Mouse (Mus musculus) cerebral cortex, adult 2 months (tissue): ENCODE measurements around the gene Nckap5.

Experiments used
- WGBS: fragments of 180-500 bp; shearing (Covaris S2); methylation state at CpG from one replicate; pipeline ENCODE4 v1.1.7; 2018; 5-methylcytosine and 5-hydroxymethylcytosine counted together

Gene Nckap5

GRCm38 (mm10) chr1:126155816-126156215 lies 674.8 kb downstream of the Nckap5 start:
- WGBS: 82% methylated on average over 5 of the region's 5 CpGs

- WGBS: 50% methylated on average over 6 of the region's 6 CpGs
Observed at GRCm38 (mm10) chr1:126153516-126154234, 676.9 kb downstream of the Nckap5 start.

GRCm38 (mm10) chr1:126152217-126152616 lies 678.4 kb downstream of the Nckap5 start:
- WGBS: 81% methylated on average over 6 of the region's 6 CpGs

- WGBS: 68% methylated on average over 3 of the region's 3 CpGs
Observed at GRCm38 (mm10) chr1:126135717-126136116, 694.9 kb downstream of the Nckap5 start.

GRCm38 (mm10) chr1:126132316-126132715 lies 698.3 kb downstream of the Nckap5 start:
- WGBS: 65% methylated on average over 2 of the region's 2 CpGs

- 51% methylated on average over 1 of the region's 1 CpGs for WGBS
Observed at GRCm38 (mm10) chr1:126129129-126129528, 701.5 kb downstream of the Nckap5 start.

GRCm38 (mm10) chr1:126123111-126123510 lies 707.5 kb downstream of the Nckap5 start:
- WGBS: 66% methylated on average over 5 of the region's 5 CpGs

GRCm38 (mm10) chr1:126120506-126120905 lies 710.1 kb downstream of the Nckap5 start:
- 59% methylated on average over 8 of the region's 8 CpGs for WGBS

GRCm38 (mm10) chr1:126116034-126116433 lies 714.6 kb downstream of the Nckap5 start:
- 70% methylated on average over 3 of the region's 3 CpGs for WGBS

- WGBS: 69% methylated on average over 3 of the region's 3 CpGs
Observed at GRCm38 (mm10) chr1:126105673-126106256, 724.8 kb downstream of the Nckap5 start.

GRCm38 (mm10) chr1:126094346-126094745 lies 736.3 kb downstream of the Nckap5 start:
- 93% methylated on average over 4 of the region's 4 CpGs for WGBS

GRCm38 (mm10) chr1:126091979-126092378 lies 738.6 kb downstream of the Nckap5 start:
- 95% methylated on average over 2 of the region's 2 CpGs for WGBS

GRCm38 (mm10) chr1:126087181-126087580 lies 743.4 kb downstream of the Nckap5 start:
- 96% methylated on average over 7 of the region's 7 CpGs for WGBS

- 69% methylated on average over 4 of the region's 4 CpGs for WGBS
Observed at GRCm38 (mm10) chr1:126076312-126076711, 754.3 kb downstream of the Nckap5 start.

- 68% methylated on average over 2 of the region's 2 CpGs for WGBS
Observed at GRCm38 (mm10) chr1:126070861-126071260, 759.7 kb downstream of the Nckap5 start.

- 72% methylated on average over 3 of the region's 3 CpGs for WGBS
Observed at GRCm38 (mm10) chr1:126051491-126051890, 779.1 kb downstream of the Nckap5 start.

GRCm38 (mm10) chr1:126042886-126043285 lies 787.7 kb downstream of the Nckap5 start:
- 88% methylated on average over 5 of the region's 5 CpGs for WGBS

- 94% methylated on average over 8 of the region's 8 CpGs for WGBS
Observed at GRCm38 (mm10) chr1:126027536-126027935, 803.1 kb downstream of the Nckap5 start.

GRCm38 (mm10) chr1:126024518-126024917 lies 806.1 kb downstream of the Nckap5 start:
- WGBS: 51% methylated on average over 6 of the region's 6 CpGs

- 79% methylated on average over 10 of the region's 10 CpGs for WGBS
Observed at GRCm38 (mm10) chr1:126022959-126023358, 807.6 kb downstream of the Nckap5 start.

GRCm38 (mm10) chr1:126018654-126019053 lies 811.9 kb downstream of the Nckap5 start:
- 85% methylated on average over 6 of the region's 6 CpGs for WGBS

GRCm38 (mm10) chr1:126011661-126012091 lies 818.9 kb downstream of the Nckap5 start:
- WGBS: 66% methylated on average over 5 of the region's 5 CpGs

GRCm38 (mm10) chr1:126007571-126007970 lies 823.0 kb downstream of the Nckap5 start:
- WGBS: 68% methylated on average over 4 of the region's 4 CpGs
